Mouse (Mus musculus) thymus, postnatal 0 days (tissue): ENCODE measurements at regions not wholly inside any gene's neighbourhood (a gene's known extent, or its start where the extent isn't known, plus 50 kb on each side); places are given as distances from the start of the nearest gene placed in this dataset.

ENCODE experiments used
- DNase-seq: peaks from one replicate; pipeline ENCODE4 v3.0.0-alpha.2; 2015; ENCODE audit warnings: low spot score

DNA sequence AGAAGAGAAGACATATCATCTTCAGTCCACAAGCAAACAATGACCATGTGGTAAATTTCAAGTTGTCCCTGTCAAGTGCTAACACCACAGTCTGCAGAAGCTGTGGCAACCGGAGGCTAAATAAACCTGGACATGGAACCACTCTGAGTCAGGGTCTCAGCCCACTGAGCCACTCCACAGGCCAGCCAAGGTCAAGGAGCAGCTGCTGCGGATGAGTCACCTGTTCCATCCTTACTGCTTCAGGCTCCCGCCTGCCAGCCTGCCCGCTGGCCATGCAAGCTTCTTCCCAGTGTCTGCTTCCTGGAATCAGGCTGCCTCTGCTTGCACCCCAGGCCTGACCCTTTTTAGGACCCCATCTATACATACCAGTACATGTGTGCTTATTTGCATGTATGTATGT is 319.8 kb downstream of the 1700129C05Rik start:
- no peak for DNase-seq

DNA sequence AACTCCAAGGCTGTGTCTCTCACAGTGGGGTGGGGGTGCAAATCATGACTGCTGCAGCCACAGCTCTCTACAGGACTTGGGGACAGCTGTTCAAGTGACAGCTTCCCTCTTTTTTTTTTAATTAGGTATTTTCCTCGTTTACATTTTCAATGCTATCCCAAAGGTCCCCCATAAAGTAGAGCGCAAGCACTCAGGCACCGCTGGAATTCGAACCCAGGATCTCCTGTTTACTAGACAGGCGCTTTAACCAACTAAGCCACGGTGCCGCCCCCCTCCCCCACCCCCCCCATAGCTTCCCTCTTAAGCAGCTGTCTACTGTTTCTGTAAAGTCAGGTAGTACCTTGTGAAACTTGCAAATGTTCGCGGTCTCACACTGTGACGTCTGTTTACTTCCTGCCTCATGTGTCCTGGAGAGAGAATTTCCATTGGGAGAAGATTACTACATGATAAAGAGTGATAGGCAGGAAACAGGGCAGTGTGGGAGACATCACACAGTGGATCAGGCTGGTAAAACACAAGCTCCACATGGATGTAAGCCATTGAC is 324.7 kb downstream of the 1700129C05Rik start:
- DNase-seq, result no peak

DNA sequence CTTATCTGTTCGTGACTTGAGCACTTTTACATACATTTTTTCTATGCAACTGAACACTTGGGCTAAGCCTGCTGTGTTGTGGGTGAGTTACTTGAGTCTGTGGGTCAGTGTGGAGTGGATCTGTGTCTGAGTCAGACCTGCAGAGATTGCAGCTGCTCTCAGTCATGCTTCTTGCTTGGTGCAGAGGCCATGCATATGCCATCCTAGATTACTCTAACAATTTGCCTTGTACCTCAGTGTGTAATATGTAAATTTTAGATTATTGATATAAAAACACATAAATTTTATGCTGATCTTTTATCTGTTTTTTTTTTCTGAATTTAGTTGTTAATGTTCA is 326.2 kb downstream of the 1700129C05Rik start:
- DNase-seq, result no peak

DNA sequence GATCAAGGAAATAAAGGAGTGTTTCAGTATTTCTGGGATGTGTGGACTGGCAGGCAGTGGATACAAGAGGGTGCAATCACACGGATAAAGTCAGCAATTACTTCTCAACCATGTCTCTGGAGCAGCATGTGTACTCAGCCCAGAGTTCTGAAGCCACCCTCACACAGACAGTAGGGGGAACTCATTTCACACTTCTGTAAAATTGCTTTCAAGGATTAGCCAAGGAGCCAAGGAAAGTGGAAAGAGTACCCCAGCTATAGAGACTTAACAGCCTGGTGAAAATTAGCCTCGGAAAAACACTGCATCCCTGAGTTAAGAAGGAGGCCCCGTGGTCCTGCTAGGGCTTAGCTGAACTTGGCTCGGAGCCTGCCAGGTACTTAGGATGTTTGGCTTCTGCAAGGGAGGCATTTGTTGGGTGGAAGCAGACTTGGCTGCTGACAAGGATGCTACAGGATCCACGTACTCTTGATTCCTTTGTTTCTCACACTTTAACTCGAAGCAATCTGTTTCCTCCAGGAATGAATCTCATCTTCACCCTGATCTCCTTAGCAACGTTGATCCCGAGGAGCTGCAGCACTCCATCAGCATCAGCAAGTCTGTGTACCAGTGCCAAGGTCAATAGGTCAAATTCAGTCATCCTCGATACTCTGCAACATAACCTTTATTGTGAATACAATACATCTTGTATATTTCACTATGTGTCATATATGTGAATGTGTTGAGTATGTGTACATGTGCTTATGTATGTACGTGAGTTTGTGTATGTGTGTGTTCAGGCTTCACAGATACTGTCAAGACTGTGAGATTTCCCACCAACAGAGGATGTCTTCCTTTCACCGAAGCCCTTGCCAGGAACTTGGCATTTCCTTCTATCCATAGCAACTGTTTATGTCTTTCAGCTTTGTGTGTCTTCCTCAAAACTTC is 326.8 kb downstream of the 1700129C05Rik start:
- DNase-seq, result no peak

DNA sequence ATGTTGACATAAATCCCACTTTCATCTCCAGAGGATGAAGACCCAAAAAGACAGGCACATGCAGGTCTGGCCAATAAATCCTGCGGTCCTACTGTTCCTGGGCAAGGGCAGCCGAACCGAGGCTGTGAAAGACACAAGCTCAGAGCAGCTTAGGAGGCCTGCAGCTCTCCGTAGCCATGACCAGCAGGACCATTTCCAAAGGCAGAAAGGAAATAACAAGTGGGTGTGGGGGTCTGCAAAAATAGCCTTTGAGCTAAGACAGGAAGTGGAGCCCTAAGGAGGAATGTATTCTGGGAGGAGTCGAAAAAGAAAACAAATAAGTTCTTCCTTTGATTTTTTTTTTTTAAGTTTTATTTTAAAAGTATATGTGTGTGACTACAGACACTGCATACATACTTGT is 330.1 kb downstream of the 1700129C05Rik start:
- DNase-seq, result no peak

GRCm38 (mm10) chr14:58801402-58801861 is 341.3 kb downstream of the 1700129C05Rik start:
- DNase-seq, result no peak

DNA sequence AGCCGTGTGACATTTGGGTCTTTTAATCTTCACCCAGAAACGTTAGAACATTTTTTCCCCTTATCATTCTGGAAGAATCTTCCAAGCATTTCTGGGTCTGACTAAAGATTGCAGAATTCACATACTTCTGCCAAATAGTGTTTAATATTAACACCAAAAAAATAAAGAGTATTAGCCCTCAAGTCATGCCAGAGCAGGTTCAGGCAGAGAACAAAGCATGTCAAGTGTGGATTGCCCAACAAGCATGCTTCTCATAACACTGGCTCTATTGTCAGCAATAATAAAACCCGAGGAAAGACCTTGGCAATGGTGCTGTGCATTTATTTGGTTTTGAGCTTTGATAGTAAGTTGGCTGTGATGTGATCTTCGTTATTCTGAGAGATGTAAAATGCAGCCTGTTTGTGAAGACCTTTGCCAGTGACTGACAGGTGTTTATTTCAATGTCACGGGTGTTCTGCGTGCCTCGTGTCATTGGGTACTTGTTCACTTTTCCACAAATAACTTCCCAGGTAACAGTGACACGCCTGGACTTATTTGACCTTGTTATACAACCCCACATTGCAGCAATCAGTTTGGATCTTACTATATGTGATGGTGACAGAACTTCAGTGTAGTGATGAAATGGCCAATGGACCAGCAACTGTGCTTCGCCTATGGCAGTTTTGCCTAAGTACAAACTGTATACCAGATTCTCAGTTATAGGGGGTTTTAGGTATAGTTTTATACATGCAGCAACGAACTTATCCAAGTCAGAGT is 354.3 kb downstream of the 1700129C05Rik start:
- DNase-seq, result no peak

DNA sequence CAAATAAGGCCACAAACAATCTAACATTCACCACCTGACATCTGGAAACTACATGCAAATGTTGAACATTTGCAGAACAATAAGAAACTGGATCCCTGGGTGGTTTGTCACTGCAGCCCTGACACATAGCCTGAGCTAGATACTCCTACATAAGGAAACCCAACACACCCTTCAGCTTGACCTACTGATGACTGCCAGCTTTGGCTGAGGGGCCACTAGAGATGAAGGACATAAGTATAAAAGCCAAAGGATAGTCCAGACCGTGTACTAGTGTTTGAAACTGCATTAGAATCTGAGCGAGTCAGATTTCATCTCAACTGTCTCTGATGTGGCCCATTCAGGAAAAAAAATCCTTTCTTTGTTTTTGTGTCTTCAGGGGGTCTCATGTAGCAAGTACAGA is 355.1 kb downstream of the 1700129C05Rik start:
- no peak for DNase-seq

GRCm38 (mm10) chr14:58786791-58787491 is 355.8 kb downstream of the 1700129C05Rik start:
- no peak for DNase-seq

DNA sequence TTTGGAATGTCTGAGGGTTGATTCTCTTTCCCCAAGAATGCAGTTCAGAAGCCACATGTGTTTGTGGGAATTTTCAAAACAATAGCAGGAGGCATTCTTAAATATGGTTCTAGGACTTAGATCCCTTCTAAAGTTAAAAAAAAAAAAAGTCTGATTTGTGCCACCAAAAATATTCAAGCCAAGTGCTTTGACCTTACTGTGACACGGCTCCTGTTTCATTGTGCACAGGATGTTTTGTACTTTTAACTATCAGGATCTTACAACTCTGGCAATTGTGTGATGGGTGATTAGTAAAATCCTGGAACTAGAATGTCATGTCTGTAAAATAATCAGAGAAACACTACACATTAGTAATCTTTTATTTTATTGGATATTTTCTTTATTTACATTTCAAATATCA is 359.5 kb downstream of the 1700129C05Rik start:
- no peak for DNase-seq

DNA sequence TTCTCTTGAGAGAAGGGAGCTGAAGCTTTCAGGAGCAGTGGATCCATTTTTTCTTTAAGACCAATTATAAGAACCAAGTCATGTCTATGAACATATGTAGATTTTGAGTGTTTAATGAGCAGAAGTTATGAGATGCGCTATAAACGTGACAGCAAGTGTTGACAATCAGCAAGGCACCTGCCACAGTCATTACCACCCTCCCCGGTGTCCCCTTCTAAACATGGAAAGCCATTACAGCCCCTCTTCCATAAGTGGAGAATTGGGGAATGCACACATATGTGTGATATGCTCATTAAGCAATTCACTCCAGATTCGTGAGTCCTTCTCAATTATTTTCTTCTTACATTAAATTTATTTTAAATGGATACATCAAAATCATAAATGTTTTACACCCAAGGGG is 362.4 kb downstream of the 1700129C05Rik start:
- no peak for DNase-seq

DNA sequence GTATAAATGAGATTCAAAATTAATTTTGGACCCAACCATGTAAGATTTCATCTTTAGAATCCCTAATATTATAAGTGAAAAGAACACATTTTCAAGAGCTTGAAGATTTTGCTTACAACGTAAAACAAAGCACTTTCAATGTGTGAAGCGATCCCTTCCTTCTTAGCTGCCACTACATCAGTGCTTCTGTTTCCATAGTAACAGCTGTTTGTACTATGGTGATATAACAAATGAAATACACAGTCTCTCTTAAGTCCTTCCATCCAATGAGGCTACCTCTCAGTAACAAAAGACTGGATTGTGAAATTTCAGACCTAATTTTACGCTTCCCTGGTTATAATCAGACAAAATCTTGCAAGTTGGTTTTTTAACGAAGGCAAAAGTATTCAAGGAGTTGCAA is 364.0 kb downstream of the 1700129C05Rik start:
- DNase-seq, result no peak

DNA sequence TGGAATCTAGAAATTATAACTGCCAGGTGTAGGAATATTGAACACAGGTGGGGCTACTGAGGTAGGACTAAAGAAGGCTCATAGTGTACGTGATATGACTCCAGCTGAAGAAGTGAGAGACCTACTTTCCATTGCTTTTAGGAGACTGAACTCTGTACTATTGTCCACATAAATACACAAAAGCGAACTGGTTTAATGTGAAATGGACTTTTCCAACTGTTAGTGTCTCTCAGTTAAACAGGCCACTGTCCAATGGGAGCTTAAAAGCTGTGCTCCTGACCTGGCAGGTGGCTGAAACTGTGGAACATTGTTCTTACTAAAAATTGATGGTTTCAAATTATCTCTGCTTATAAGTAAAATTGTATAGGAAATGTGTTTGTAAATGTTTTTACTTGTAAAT is 381.4 kb downstream of the 1700129C05Rik start:
- DNase-seq, result no peak

DNA sequence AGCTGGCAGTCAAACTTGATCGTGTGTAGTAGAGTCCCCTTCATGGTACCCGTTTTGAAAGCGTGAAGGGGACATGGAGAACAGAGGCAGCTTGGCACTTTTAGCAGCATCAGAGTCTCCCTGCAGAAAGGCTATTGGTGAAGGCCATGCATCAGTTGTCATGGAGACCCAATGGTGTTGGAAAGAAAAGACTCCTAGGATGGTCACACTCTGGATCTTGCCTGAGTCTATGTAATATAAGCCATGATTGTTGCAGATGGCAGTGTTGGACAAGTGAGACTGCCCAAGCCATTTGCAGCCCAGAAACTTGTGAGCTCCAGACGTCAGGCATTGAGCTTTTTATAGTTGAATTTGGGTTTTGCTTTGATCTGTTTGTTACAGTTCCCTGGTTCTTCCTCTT is 382.9 kb downstream of the 1700129C05Rik start:
- DNase-seq, result no peak

DNA sequence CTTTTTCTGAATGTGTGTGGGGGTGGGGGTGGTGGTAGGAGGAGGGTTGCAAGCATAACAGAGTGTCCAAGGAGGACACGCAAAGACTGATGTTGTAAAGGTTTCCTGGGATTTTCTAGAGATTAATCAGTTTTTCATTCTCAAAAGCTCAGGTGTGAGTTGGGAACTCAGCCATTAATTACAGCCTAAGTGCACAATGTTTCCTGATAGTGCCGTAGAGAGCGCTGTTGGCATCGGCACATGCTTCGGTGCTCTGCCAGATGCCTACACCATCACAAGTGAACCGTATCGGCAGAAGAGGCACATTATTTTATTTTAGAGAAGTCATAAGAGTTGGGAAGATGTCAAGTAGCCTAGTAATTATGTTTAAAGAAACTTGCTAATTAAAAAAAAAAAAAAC is 388.9 kb downstream of the 1700129C05Rik start:
- no peak for DNase-seq

- DNase-seq, result no peak
These were observed 389.6 kb downstream of the 1700129C05Rik start for GRCm38 (mm10) chr14:58753136-58753535.

- no peak for DNase-seq
These were observed 416.3 kb downstream of the 1700129C05Rik start for GRCm38 (mm10) chr14:58726418-58726817.

GRCm38 (mm10) chr14:58714856-58715255 is 427.8 kb downstream of the 1700129C05Rik start:
- no peak for DNase-seq

DNA sequence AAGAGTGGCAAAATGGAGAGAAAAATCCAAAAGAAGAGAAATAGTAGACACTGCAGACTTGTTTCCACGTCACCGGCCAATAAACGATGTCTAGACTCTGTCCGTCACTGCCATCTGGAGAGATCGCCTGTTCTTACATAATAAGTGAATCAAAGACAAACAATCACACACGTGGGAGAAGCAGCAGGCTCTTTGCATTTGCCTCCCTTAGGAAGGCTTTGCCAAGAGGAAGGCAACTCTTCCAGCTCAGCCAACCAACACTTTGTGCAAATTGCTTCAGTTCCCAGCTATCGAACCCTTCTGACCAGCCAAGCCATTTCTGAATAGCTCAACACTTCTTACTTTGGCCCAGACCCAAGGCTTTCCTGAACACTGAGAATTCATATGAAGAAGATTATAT is 432.8 kb downstream of the 1700129C05Rik start:
- no peak for DNase-seq

DNA sequence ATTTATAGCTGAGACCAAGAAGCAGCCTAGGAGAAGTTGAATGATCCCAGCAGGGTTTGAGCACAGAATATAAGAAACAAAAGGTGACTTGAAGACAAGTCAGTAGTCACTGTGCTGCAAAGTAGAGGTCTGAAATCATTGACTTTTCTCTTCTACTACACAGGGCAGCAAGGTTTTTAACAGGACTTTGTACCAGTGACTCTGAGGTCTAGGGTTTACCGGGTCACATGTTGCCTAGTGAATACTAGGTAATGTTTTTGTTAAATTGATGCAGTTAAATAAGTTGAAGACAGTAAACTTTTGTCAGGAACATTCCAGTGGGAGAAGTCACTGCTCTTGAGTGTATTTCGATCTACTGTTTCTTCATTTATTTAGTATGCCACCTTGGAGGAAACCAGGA is 433.4 kb downstream of the 1700129C05Rik start:
- no peak for DNase-seq

- DNase-seq, result peak; percentile 8
These were observed 440.9 kb downstream of the 1700129C05Rik start for GRCm38 (mm10) chr14:58701765-58702164.
